Mouse (Mus musculus) stomach, embryonic 15.5 days (tissue): ENCODE results near the gene Aff4. TPM values are rescaled to one million over a fixed set of nuclear protein-coding genes. Genes with fewer than 3 reads are reported as not detected.
A peak's percentile ranks its signal among the peaks of the same experiment; 100 is the strongest.

Experiments used
- ATAC-seq: fragments of 200-750 bp; cut with Nextera tagmentation; 2 replicates; pipeline ENCODE4 v1.8.0; 2017; ENCODE audit warnings: low read depth, moderate number of reproducible peaks, moderate TSS enrichment; ENCODE audit not compliant: insufficient read depth, low FRiP score
- H3K27ac ChIP-seq: fragments of 300-500 bp; sonication (generic); 2 replicates; pipeline ENCODE4 v1.5.1; 2015; ENCODE audit warnings: mild to moderate bottlenecking, inconsistent platforms
- H3K27me3 ChIP-seq: fragments of 300-500 bp; sonication (generic); replicated peaks from 2 replicates; pipeline ENCODE4 v1.6.1; 2015; ENCODE audit warnings: inconsistent platforms
- H3K36me3 ChIP-seq: fragments of 300-500 bp; sonication (generic); 2 replicates; pipeline ENCODE4 v1.6.1; 2015; ENCODE audit warnings: inconsistent platforms
- H3K4me1 ChIP-seq: fragments of 300-500 bp; sonication (generic); 2 replicates; pipeline ENCODE4 v1.6.1; 2015; ENCODE audit warnings: inconsistent platforms
- H3K4me2 ChIP-seq: fragments of 300-500 bp; sonication (generic); 2 replicates; pipeline ENCODE4 v1.6.1; 2015; ENCODE audit warnings: mild to moderate bottlenecking, inconsistent platforms
- H3K4me3 ChIP-seq: fragments of 300-500 bp; sonication (generic); replicated peaks from 2 replicates; pipeline ENCODE4 v1.5.1; 2015; ENCODE audit warnings: inconsistent platforms
- H3K9ac ChIP-seq: fragments of 300-500 bp; sonication (generic); 2 replicates; pipeline ENCODE4 v1.6.1; 2015; ENCODE audit warnings: inconsistent platforms
- H3K9me3 ChIP-seq: fragments of 300-500 bp; sonication (generic); 2 replicates; pipeline ENCODE4 v1.6.1; 2016; ENCODE audit warnings: inconsistent platforms
- WGBS: fragments of 180-500 bp; shearing (Covaris S2); methylation state at CpG from one replicate; pipeline ENCODE4 v1.1.7; 2015; 5-methylcytosine and 5-hydroxymethylcytosine counted together
- polyA plus RNA-seq: library from polyadenylated mRNA; unstranded; fragments of >200 nt; fragmentation: Nextera tagmentation; extraction: Ambion mirVana; gene quantifications from 2 replicates; pipeline ENCODE4 v1.2.1, GENCODE M21; 2015

The Aff4 gene
- polyA plus RNA-seq, 1 experiment from 2014 or later, result 54.6 TPM

- Histone ChIP-seq H3K9me3 (no peaks in the 10 kb centered on the region), H3K4me2 (peak overlapping the region; percentile 70), H3K27me3 (no peaks in the 10 kb centered on the region), H3K4me1 (peaks cover 8% of the 10 kb centered on the region; the same call in 1 of the 2 replicates), H3K9ac (no peak overlapping the region), H3K4me3 (peak overlapping the region; percentile 80), H3K36me3 (peaks cover 7% of the 10 kb centered on the region; the same call in 1 of the 2 replicates), H3K27ac (peak overlapping the region; percentile 67)
- WGBS, result 11% methylated on average over 9 of the region's 9 CpGs
- ATAC-seq, result peak; percentile 31
Measured at GRCm38 (mm10) chr11:53431347-53432056, 80.9 kb downstream of the Aff4 start.

GRCm38 (mm10) chr11:53433057-53433456, 82.4 kb downstream of the Aff4 start:
- H3K9me3 ChIP-seq, result no peaks in the 10 kb centered on the region
- no peak overlapping the region for H3K9ac ChIP-seq
- peaks cover 8% of the 10 kb centered on the region; the same call in 1 of the 2 replicates for H3K4me1 ChIP-seq
- no peak overlapping the region for H3K4me2 ChIP-seq
- no peak for ATAC-seq
- H3K27me3 ChIP-seq, result no peaks in the 10 kb centered on the region
- no peak overlapping the region for H3K27ac ChIP-seq
- WGBS, result 50% methylated on average over 6 of the region's 6 CpGs
- H3K4me3 ChIP-seq, result no peak overlapping the region
- H3K36me3 ChIP-seq, result peaks cover 7% of the 10 kb centered on the region; the same call in 1 of the 2 replicates

- no peaks in the 10 kb centered on the region for H3K4me1 ChIP-seq
- no peak for ATAC-seq
- H3K36me3 ChIP-seq, result no peaks in the 10 kb centered on the region
- 76% methylated on average over 8 of the region's 8 CpGs for WGBS
- no peak overlapping the region for H3K4me2 ChIP-seq
- no peak overlapping the region for H3K27ac ChIP-seq
- H3K27me3 ChIP-seq, result no peaks in the 10 kb centered on the region
- H3K9me3 ChIP-seq, result no peaks in the 10 kb centered on the region
- H3K4me3 ChIP-seq, result no peak overlapping the region
- H3K9ac ChIP-seq, result no peak overlapping the region
Measured at GRCm38 (mm10) chr11:53435504-53435903, 84.9 kb downstream of the Aff4 start.

DNA sequence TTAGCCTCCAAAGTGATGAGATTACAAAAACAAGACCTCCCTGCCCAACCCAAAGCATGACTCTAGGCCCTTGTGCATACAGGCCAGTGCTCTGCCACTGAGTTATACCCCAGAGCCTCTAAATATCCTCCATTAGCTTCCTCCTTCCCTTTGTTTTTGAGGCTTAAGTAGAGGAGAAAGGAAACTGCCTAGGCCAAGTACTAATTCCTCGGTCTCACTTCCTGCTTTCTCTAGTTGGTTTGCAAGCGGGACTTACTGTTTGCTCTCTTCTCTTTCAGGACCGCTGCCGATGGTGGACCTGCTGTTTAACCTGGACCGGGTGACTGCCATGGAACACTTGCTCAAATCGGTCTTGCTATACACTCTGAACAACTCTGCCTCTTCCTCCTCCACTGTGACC, 85.7 kb downstream of the Aff4 start:
- H3K27ac ChIP-seq, result no peak overlapping the region
- H3K4me3 ChIP-seq, result no peak overlapping the region
- H3K36me3 ChIP-seq, result no peaks in the 10 kb centered on the region
- H3K9me3 ChIP-seq, result no peaks in the 10 kb centered on the region
- H3K4me2 ChIP-seq, result no peak overlapping the region
- no peaks in the 10 kb centered on the region for H3K27me3 ChIP-seq
- ATAC-seq, result no peak
- no peaks in the 10 kb centered on the region for H3K4me1 ChIP-seq
- WGBS, result 78% methylated on average over 6 of the region's 6 CpGs
- H3K9ac ChIP-seq, result no peak overlapping the region

DNA sequence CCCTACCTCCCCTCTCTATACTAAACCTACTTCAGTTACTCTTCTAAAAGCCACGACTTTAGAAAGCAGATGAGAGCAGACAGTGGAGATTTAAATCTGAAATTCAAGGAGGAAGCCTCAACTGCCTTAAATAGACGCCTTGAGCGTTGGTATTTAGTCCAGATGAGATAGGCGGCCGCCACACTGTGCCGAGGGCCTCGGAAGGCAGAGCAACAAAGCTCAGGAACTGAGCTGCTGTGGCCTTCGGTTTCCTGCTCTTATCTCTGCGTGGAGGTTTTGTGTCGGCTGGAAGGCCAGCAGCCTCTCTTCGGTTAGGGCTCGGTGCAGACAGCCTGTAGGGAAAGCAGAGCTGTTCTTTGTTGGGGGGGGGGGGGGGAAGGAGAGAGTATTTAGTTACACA, 91.3 kb downstream of the Aff4 start:
- no peaks in the 10 kb centered on the region for H3K9me3 ChIP-seq
- no peak overlapping the region for H3K4me2 ChIP-seq
- no peaks in the 10 kb centered on the region for H3K4me1 ChIP-seq
- no peaks in the 10 kb centered on the region for H3K36me3 ChIP-seq
- no peaks in the 10 kb centered on the region for H3K27me3 ChIP-seq
- no peak overlapping the region for H3K27ac ChIP-seq
- ATAC-seq, result no peak
- no peak overlapping the region for H3K4me3 ChIP-seq
- WGBS, result 21% methylated on average over 12 of the region's 12 CpGs
- H3K9ac ChIP-seq, result no peak overlapping the region

GRCm38 (mm10) chr11:53443861-53444260, 93.2 kb downstream of the Aff4 start:
- 31% methylated on average over 6 of the region's 6 CpGs for WGBS
- no peak for ATAC-seq
- H3K27me3 ChIP-seq, result no peaks in the 10 kb centered on the region

GRCm38 (mm10) chr11:53445562-53445961, 94.9 kb downstream of the Aff4 start:
- ATAC-seq, result no peak
- 54% methylated on average over 13 of the region's 13 CpGs for WGBS
- Histone ChIP-seq H3K9me3 (no peaks in the 10 kb centered on the region), H3K4me1 (no peaks in the 10 kb centered on the region), H3K4me3 (no peak overlapping the region), H3K27ac (no peak overlapping the region), H3K9ac (no peak overlapping the region), H3K4me2 (no peak overlapping the region), H3K36me3 (no peaks in the 10 kb centered on the region), H3K27me3 (no peaks in the 10 kb centered on the region)

More at GRCm38 (mm10) chr11:53443861-53444260, 93.2 kb downstream of the Aff4 start:
- no peaks in the 10 kb centered on the region for H3K4me1 ChIP-seq
- H3K4me2 ChIP-seq, result no peak overlapping the region
- H3K9ac ChIP-seq, result no peak overlapping the region
- no peaks in the 10 kb centered on the region for H3K36me3 ChIP-seq
- no peaks in the 10 kb centered on the region for H3K9me3 ChIP-seq
- H3K4me3 ChIP-seq, result no peak overlapping the region
- H3K27ac ChIP-seq, result no peak overlapping the region

DNA sequence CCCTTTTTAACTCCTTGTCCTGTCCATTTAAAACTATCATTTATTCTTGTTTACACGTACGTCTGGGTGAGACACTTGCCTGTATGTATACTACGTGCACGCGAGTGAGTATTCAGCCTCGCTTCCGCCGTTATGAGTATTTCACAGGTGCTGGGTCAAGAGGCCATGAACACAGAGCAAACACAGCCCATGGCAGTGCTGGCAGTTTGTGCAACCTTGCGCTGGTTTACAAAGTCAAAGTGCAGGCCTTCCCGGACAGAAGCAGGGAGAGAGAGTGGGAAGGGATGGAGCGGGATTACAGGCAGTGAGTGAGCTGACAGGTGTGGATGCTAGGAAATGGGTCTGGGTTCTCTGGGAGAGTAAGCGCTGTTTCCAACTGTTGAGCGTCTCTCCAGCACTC, 95.5 kb downstream of the Aff4 start:
- peak; percentile 14; the same call in 1 of the 2 replicates for ATAC-seq
- WGBS, result 64% methylated on average over 13 of the region's 13 CpGs
- Histone ChIP-seq H3K27ac (no peak overlapping the region), H3K9ac (no peak overlapping the region), H3K4me2 (no peak overlapping the region), H3K9me3 (no peaks in the 10 kb centered on the region), H3K4me3 (no peak overlapping the region), H3K4me1 (no peaks in the 10 kb centered on the region), H3K36me3 (no peaks in the 10 kb centered on the region), H3K27me3 (no peaks in the 10 kb centered on the region)

DNA sequence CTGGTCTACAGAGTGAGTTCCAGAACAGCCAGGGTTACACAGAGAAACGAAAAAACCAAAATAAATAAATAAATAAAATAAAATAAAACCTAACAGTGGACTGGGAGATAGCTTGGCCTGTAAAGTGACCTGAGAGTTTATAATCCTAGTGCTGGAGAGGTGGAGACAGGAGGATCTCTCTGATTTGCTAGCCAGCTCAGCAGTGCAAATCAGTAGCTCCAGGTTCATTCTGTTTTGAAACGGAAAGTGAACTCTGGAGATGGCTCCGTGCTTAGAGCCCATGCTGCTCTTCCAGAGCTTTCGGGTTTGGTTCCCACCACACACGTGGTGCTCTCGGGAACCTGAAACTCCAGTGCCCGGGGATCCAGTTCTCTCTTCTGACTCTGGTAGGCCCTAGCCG, 97.4 kb downstream of the Aff4 start:
- 89% methylated on average over 8 of the region's 8 CpGs for WGBS

DNA sequence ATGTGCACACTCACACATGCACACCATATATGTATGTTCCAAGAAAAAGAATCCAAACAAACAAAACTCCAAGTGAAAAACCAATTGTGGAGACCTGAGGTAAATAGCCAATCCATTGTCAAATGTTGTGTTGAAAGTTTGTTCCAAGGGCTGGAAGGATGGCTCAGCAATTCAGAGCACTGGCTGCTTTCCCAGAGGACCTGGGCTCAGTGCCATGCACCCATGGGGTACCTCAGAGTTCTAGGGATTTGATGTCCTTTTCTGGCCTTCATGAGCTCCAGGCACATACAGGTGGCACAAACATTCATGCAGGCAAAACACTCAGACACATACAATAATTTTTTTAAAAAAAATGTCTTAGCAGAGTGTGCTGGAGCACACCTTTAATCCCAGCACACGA, 97.9 kb downstream of the Aff4 start:
- Histone ChIP-seq H3K27ac (no peak overlapping the region), H3K27me3 (no peaks in the 10 kb centered on the region), H3K4me1 (no peaks in the 10 kb centered on the region), H3K9ac (no peak overlapping the region), H3K4me2 (no peak overlapping the region), H3K4me3 (no peak overlapping the region), H3K36me3 (no peaks in the 10 kb centered on the region), H3K9me3 (no peaks in the 10 kb centered on the region)
- no peak for ATAC-seq
- 87% methylated on average over 1 of the region's 1 CpGs for WGBS

More for the DNA sequence above, 97.4 kb downstream of the Aff4 start:
- no peaks in the 10 kb centered on the region for H3K9me3 ChIP-seq
- no peak overlapping the region for H3K9ac ChIP-seq
- no peaks in the 10 kb centered on the region for H3K36me3 ChIP-seq
- ATAC-seq, result no peak
- H3K4me1 ChIP-seq, result no peaks in the 10 kb centered on the region
- no peak overlapping the region for H3K4me3 ChIP-seq
- no peak overlapping the region for H3K4me2 ChIP-seq
- no peaks in the 10 kb centered on the region for H3K27me3 ChIP-seq
- no peak overlapping the region for H3K27ac ChIP-seq

DNA sequence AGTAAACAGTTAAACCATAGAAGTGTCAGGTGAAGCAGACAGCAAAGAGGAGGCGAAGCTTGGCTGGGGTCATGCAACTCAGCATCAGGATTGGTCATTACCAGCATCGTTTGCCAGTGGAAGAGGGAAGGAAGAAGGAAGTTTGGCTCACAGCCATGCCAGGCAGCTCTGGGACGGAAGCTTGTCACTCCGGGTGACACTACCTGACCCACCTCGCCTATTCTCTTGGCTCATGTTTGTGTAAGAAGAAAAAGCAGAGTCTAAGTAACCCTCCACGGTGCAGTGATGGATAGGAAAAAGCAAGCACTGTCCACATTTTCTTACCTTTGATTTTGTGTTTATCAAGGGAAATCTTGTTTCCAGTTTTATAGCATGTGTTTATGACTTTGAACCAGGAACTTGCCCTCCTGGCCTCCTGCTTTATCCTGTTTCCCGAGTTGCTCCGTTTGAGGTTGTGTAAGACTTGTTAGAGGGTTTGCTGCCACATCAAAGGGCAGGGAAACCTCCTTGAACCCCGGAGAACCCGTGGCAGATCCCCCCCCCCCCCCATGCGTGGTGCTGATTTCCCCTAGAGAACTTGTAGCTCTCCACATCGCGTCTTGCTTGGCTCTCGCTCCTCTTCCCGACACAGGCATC, 99.6 kb downstream of the Aff4 start:
- Histone ChIP-seq H3K4me2 (no peak overlapping the region), H3K9me3 (no peaks in the 10 kb centered on the region), H3K4me3 (no peak overlapping the region), H3K36me3 (no peaks in the 10 kb centered on the region), H3K9ac (no peak overlapping the region), H3K27me3 (no peaks in the 10 kb centered on the region), H3K27ac (no peak overlapping the region), H3K4me1 (no peaks in the 10 kb centered on the region)
- no peak for ATAC-seq
- WGBS, result 39% methylated on average over 15 of the region's 15 CpGs

- no peaks in the 10 kb centered on the region for H3K27me3 ChIP-seq
- ATAC-seq, result no peak
- H3K4me1 ChIP-seq, result 0 out of 2 replicates have a peak, but pooled peaks cover 2% of the 10 kb centered on the region
- 50% methylated on average over 2 of the region's 2 CpGs for WGBS
- no peak overlapping the region for H3K9ac ChIP-seq
- no peak overlapping the region for H3K4me3 ChIP-seq
- no peak overlapping the region for H3K27ac ChIP-seq
- no peaks in the 10 kb centered on the region for H3K9me3 ChIP-seq
- H3K4me2 ChIP-seq, result no peak overlapping the region
- H3K36me3 ChIP-seq, result no peaks in the 10 kb centered on the region
Measured at GRCm38 (mm10) chr11:53451361-53451760, 100.7 kb downstream of the Aff4 start.
